Mouse (Mus musculus) layer of hippocampus, postnatal 25 days (tissue): Measurements from ENCODE around the gene Vmn1r194. TPM values are rescaled to one million over a fixed set of nuclear protein-coding genes. Genes with fewer than 3 reads are reported as not detected.
"Not testable (repeated sequence)": the region's sequence is repeated elsewhere in the genome, so short reads cannot be mapped to it uniquely, and the experiment has no call there.

Experiments
- DNase-seq, 2 experiments: peaks; one replicate each; pipeline ENCODE4 v3.0.0; 2022; ENCODE audit warnings: mixed read lengths in 2 of 2, low spot score in 1 of 2; ENCODE audit errors: extremely low spot score in 1 of 2
- microRNA-seq, 2 experiments: library from miRNA; unstranded; fragments of <30 nt; microRNA quantifications; one replicate each; pipeline ENCODE4 v1.2.0; 2021
- total RNA-seq, 2 experiments: library from RNA; stranded (reverse); gene quantifications; 2 replicates each; pipeline ENCODE4 v1.2.3; 2021

Gene Vmn1r194
- total RNA-seq: not detected

- no peak for DNase-seq
Measured at GRCm38 (mm10) chr13:22243915-22244314, at the start of gene Vmn1r194. Gene Vmn1r194 (plus strand): TSS chr13:22244215.

- DNase-seq: not testable (repeated sequence)
Measured at GRCm38 (mm10) chr13:22223060-22223459, 21.0 kb upstream of the Vmn1r194 start, which contains the start of gene Vmn1r193. Gene Vmn1r193 (minus strand): TSS chr13:22223160.

DNA sequence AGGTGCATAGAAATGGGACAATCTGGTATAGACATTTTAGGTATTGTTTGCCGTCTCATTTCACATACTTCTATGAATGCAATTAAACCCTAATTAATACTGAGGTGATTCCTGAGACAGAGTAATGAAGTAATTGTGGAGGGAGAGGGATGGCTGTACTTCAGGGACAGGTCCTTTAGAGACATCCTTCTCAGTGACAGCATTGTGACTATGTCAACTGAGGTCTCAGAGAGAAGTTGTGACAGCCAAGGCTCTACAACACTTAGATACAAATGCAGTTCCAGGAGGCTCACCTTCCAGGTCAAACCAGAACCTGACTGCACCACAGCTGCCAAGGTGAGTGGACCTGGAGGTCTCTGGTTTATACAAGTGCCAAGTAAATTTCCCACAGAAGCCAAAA is 26.2 kb downstream of the Vmn1r194 start, which contains the start of gene Vmn1r195:
Gene Vmn1r195 (plus strand): TSS at position 301 of the 400 bp plus-strand sequence.
- not testable (repeated sequence) for DNase-seq

GRCm38 (mm10) chr13:22271721-22272120 is 27.7 kb downstream of the Vmn1r194 start:
- DNase-seq: no peak

DNA sequence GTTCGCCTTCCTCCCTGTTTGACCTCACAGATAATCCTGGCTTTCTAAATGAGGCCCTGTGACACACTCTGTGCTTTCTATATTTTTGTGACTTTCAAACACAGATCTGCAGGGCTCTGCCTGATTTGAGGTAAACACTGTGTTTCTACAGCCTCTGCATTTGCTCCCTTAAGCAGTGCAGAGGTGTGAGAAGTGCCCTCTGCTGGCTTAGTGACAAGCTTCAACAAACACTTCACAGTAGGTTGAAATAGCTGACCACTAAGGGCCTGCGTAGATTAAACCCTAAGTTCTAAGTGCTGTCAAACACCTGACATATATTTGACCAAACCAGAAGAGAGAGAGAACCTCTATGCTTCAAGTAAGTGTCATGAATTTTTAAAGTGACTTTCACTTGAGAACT is 40.6 kb downstream of the Vmn1r194 start:
- DNase-seq: no peak

DNA sequence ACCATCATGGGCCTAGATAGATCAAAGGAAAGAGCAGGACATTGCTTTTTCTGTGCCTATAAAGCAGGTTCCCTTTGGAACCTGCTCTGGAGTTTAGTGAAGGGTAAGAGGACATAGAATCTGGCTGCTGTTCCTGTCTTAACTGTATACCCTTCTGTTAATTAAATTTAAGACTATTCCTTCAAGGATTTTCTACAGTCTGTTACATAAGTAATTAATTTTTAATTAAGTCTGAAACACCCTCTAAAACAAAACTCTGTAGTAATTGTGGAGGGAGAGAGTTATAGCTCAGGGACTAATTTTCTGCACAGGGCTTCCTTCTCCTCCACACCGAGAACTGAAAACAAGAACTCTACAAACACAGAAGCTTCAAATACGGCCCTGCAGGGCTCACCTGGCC is 45.6 kb downstream of the Vmn1r194 start, which contains the start of gene Vmn1r196:
Gene Vmn1r196 (plus strand): TSS at position 301 of the 400 bp plus-strand sequence.
- no peak for DNase-seq

Small RNA genes lying within 50 kb of the gene (microRNA-seq; reads per million reads assigned to microRNA genes)
- gene Gm23282 (0 reads per million in 2 experiments), gene Gm25084 (0 reads per million in 2 experiments)

Other genes with a start within 250 kb of the Vmn1r194 start
- under 1 TPM; 0.42 to 0.57 TPM for gene Prss16, start 234.5 kb upstream of the Vmn1r194 start, total RNA-seq
- 10 to 100 TPM; 22.3 to 38.6 TPM for gene Hist1h2ah, start 208.6 kb upstream of the Vmn1r194 start, total RNA-seq
- 10 to 100 TPM; 15.7 to 30.9 TPM for gene Hist1h2bk, start 208.3 kb upstream of the Vmn1r194 start, total RNA-seq
- gene Hist1h4i, start 202.9 kb upstream of the Vmn1r194 start, total RNA-seq: 10 to 100 TPM; 64.2 to 71.4 TPM
- 10 to 100 TPM in 1 of 2 experiments, 1 to 10 TPM in 1; 7.1 to 18.2 TPM for gene Hist1h2ag, start 201.3 kb upstream of the Vmn1r194 start, total RNA-seq
- gene Hist1h2bj, start 201.0 kb upstream of the Vmn1r194 start, total RNA-seq: 10 to 100 TPM; 15.1 to 18.5 TPM
- gene Vmn1r188, start 159.8 kb upstream of the Vmn1r194 start, total RNA-seq: not detected
- gene Vmn1r189, start 138.4 kb upstream of the Vmn1r194 start, total RNA-seq: not detected
- gene Vmn1r191, start 60.2 kb upstream of the Vmn1r194 start, total RNA-seq: not detected
- gene Vmn1r192, start 53.1 kb upstream of the Vmn1r194 start, total RNA-seq: not detected
- not detected for gene Vmn1r193, start 21.1 kb upstream of the Vmn1r194 start, total RNA-seq
- gene Vmn1r195, start 26.3 kb downstream of the Vmn1r194 start, total RNA-seq: not detected
- gene Vmn1r196, start 45.7 kb downstream of the Vmn1r194 start, total RNA-seq: not detected
- not detected for gene Vmn1r197, start 80.4 kb downstream of the Vmn1r194 start, total RNA-seq
- not detected for gene Vmn1r198, start 106.1 kb downstream of the Vmn1r194 start, total RNA-seq
- gene Vmn1r199, start 135.6 kb downstream of the Vmn1r194 start, total RNA-seq: not detected
- gene Vmn1r200, start 146.2 kb downstream of the Vmn1r194 start, total RNA-seq: not detected
- not detected for gene Vmn1r201, start 227.7 kb downstream of the Vmn1r194 start, total RNA-seq